Mouse (Mus musculus): ENCODE measurements at regions not wholly inside any gene's neighbourhood (a gene's known extent, or its start where the extent isn't known, plus 50 kb on each side); places are given as distances from the start of the nearest gene placed in this dataset.
"Not testable (repeated sequence)": the region's sequence is repeated elsewhere in the genome, so short reads cannot be mapped to it uniquely, and the experiment has no call there.

GRCm38 (mm10) chr2:147989616-147990015 lies 57.2 kb downstream of the Foxa2 start:
- DNase-seq (ENCODE audit: low spot score in 2 of 2) = no peak

- DNase-seq (ENCODE audit: low spot score in 2 of 2) = no peak
Observed at GRCm38 (mm10) chr2:147988586-147988985, 58.2 kb downstream of the Foxa2 start.

GRCm38 (mm10) chr2:147985261-147985575 lies 61.6 kb downstream of the Foxa2 start:
- DNase-seq (ENCODE audit: low spot score in 2 of 2) = no peak

- DNase-seq (ENCODE audit: low spot score in 2 of 2) = no peak
Observed at GRCm38 (mm10) chr2:147984547-147985260, 62.1 kb downstream of the Foxa2 start.

- no peak for DNase-seq (ENCODE audit: low spot score in 2 of 2)
Observed at GRCm38 (mm10) chr2:147980929-147981479, 65.8 kb downstream of the Foxa2 start.

GRCm38 (mm10) chr2:147980408-147980807 lies 66.4 kb downstream of the Foxa2 start:
- DNase-seq (ENCODE audit: low spot score in 2 of 2) = no peak

- DNase-seq (ENCODE audit: low spot score in 2 of 2) = no peak
Observed at GRCm38 (mm10) chr2:147979660-147980364, 67.0 kb downstream of the Foxa2 start.

GRCm38 (mm10) chr2:147979001-147979400 lies 67.8 kb downstream of the Foxa2 start:
- DNase-seq (ENCODE audit: low spot score in 2 of 2) = no peak

- no peak for DNase-seq (ENCODE audit: low spot score in 2 of 2)
Observed at GRCm38 (mm10) chr2:147974776-147975175, 72.0 kb downstream of the Foxa2 start.

- no peak for DNase-seq (ENCODE audit: low spot score in 2 of 2)
Observed at GRCm38 (mm10) chr2:147968671-147969070, 78.1 kb downstream of the Foxa2 start.

- no peak for DNase-seq (ENCODE audit: low spot score in 2 of 2)
Observed at GRCm38 (mm10) chr2:147967829-147968529, 78.8 kb downstream of the Foxa2 start.

GRCm38 (mm10) chr2:147963284-147963683 lies 83.5 kb downstream of the Foxa2 start:
- not testable (repeated sequence) for DNase-seq (ENCODE audit: low spot score in 2 of 2)

- DNase-seq (ENCODE audit: low spot score in 2 of 2) = no peak
Observed at GRCm38 (mm10) chr2:147961633-147962032, 85.1 kb downstream of the Foxa2 start.

GRCm38 (mm10) chr2:147954183-147954582 lies 92.6 kb downstream of the Foxa2 start:
- no peak for DNase-seq (ENCODE audit: low spot score in 2 of 2)

GRCm38 (mm10) chr2:147951233-147951632 lies 95.5 kb downstream of the Foxa2 start:
- DNase-seq (ENCODE audit: low spot score in 2 of 2) = no peak

GRCm38 (mm10) chr2:147944171-147945040 lies 102.4 kb downstream of the Foxa2 start:
- no peak for DNase-seq (ENCODE audit: low spot score in 2 of 2)

- DNase-seq (ENCODE audit: low spot score in 2 of 2) = no peak
Observed at GRCm38 (mm10) chr2:147942591-147942990, 104.2 kb downstream of the Foxa2 start.

GRCm38 (mm10) chr2:147941319-147941718 lies 105.5 kb downstream of the Foxa2 start:
- DNase-seq (ENCODE audit: low spot score in 2 of 2) = no peak

GRCm38 (mm10) chr2:147932494-147932893 lies 114.3 kb downstream of the Foxa2 start:
- DNase-seq (ENCODE audit: low spot score in 2 of 2) = no peak

GRCm38 (mm10) chr2:147929031-147929711 lies 117.6 kb downstream of the Foxa2 start:
- DNase-seq (ENCODE audit: low spot score in 2 of 2) = no peak
